Comparison of ENCODE assay signal across 18 mouse cellular contexts in the genomic region with DNA sequence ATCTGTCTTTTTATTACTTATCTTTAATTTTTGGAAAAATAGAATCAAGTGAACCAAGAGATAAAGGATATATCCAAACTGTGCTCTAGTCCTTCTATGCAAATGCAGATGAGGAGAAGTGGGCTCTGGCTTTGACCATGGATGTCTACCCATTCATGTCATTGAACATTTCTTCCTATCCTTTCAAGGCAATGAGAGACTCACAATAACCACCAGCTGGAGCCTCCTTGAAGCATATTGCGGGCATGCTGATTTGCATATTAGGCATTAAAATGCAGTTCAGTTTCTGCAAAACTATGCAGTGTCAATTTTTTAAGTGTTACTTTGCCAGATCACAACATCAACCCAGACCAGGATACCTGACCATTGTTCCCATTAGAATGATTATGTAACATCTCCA. TPM values are rescaled to one million over a fixed set of nuclear protein-coding genes. Genes with fewer than 3 reads are reported as not detected.
"Had no signal": no experiment of that assay in that cellular context is flagged by ENCODE, and none has a peak within 500 bp of the region (broad histone marks: within the 10 kb centered on the region; RNA-seq: fewer than 3 reads in every experiment).

No protein-coding gene starts in this region.

- H3K36me3 ChIP-seq: limb, embryonic 15.5 days; liver, embryonic 12.5 days; midbrain, embryonic 10.5 days; neural tube, embryonic 15.5 days had no signal

- DNase-seq: kidney, adult 8-10 months; kidney, postnatal 36 days; lung, embryonic 14.5 days; lung, postnatal 10 days; lung, postnatal 4 days; right cerebral cortex, adult 18-20 months; thymus, adult 18-20 months; thymus, postnatal 14 days had no signal

- ATAC-seq: intestine, postnatal 0 days; liver, embryonic 12.5 days had no signal

- H3K9me3 ChIP-seq: limb, embryonic 15.5 days; liver, embryonic 12.5 days; midbrain, embryonic 10.5 days; neural tube, embryonic 15.5 days had no signal

- H3K4me2 ChIP-seq: limb, embryonic 15.5 days; liver, embryonic 12.5 days; lung, embryonic 14.5 days; neural tube, embryonic 15.5 days had no signal

- H3K27me3 ChIP-seq: limb, embryonic 15.5 days; liver, embryonic 12.5 days; neural tube, embryonic 15.5 days had no signal

- H3K4me3 ChIP-seq: limb, embryonic 15.5 days; liver, embryonic 12.5 days; midbrain, embryonic 10.5 days; myocyte; neural tube, embryonic 15.5 days had no signal

- H3K9ac ChIP-seq: limb, embryonic 15.5 days; liver, embryonic 12.5 days; lung, embryonic 14.5 days; neural tube, embryonic 15.5 days had no signal

- H3K27ac ChIP-seq: limb, embryonic 15.5 days; liver, embryonic 12.5 days; midbrain, embryonic 10.5 days; neural tube, embryonic 15.5 days had no signal

- H3K4me1 ChIP-seq: limb, embryonic 15.5 days; liver, embryonic 12.5 days; neural tube, embryonic 15.5 days had no signal

RNA-seq across cellular contexts. Expression of gene Slco1c1, which starts 1.6 kb away (rescaled TPM):
- total RNA-seq: megakaryocyte, adult 5-6 weeks had no signal
- polyA plus RNA-seq: kidney, embryonic 16.5 days; liver, embryonic 12.5 days; liver, embryonic 16.5 days; lung, embryonic 14.5 days; myocyte; stomach, embryonic 14.5 days had no signal
